9 mouse cellular contexts compared by ENCODE assay signal in the genomic region with DNA sequence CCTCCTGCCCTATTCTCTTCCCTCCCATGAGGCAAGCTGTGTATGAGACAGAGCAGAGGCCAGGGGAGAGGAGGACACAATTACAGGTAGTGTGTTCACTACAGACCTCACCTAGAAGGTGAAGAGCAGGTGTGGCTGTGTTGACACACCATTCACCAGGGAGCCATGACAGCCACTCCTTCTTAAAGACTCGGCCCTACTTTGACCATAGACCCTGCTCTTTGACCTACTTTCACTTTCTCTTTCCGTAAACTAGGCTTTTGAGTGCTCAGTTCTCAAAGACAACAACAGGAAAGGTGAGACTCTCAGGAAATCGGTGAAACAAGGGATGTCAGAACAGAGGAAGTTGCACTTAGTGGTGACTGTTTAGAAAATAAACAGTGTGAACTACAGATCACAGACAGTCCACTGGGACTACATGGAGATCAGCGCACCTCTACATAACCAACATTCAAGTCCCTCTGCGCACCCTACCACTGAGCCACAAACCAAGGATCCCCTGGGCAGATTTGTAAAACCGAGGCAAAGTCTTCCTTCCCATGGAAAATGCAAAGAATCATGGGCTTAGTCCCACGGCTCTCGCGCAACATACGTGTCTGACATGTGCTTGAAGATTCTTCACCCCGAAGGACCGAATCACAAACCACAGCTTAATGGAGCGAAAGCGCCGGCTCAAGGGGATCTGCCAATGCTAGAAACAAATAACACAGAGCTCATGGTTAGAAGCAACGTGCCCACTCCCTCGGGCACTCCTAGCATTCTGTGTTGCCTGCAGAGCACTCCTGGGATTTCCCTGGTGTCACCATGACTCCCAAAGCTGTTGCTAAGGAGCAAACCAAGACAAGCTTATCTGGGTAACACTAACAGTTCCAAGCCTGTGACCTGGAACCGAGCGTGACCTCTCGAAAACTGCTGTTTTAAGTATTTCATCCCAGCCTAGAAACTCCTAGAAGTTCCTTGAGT. TPM values are rescaled to one million over a fixed set of nuclear protein-coding genes. Genes with fewer than 3 reads are reported as not detected.
A peak's percentile ranks its signal among the peaks of the same experiment; 100 is the strongest.
DNase-seq lines count a peak whose midpoint lies in the region; ATAC-seq and TF ChIP-seq lines count a peak whose summit lies in the region.
"Had no signal": no experiment of that assay in that cellular context is flagged by ENCODE, and none has a peak within 500 bp of the region (broad histone marks: within the 10 kb centered on the region; RNA-seq: fewer than 3 reads in every experiment).

No protein-coding gene starts in this region.

- H3K4me3 ChIP-seq in kidney, adult 2 months (ENCODE audit: insufficient read depth, low read depth, low read length), result no peak overlapping the region
- H3K4me3 ChIP-seq in lung, postnatal 0 days (ENCODE audit: low read depth, low read length), result no peak overlapping the region
- no peak overlapping the region for H3K4me3 ChIP-seq in midbrain, embryonic 14.5 days (replicated peaks; ENCODE audit: low read depth, low read length)
- H3K4me3 ChIP-seq in forebrain, embryonic 15.5 days, result no peak overlapping the region
- H3K4me3 ChIP-seq: myocyte had no signal

- peak; percentile 79 for ATAC-seq in activated CD4-positive, CD25-positive, alpha-beta regulatory T cell, adult 4 months
- peak; percentile 74 for ATAC-seq in lung, postnatal 0 days
- no peak for ATAC-seq in midbrain, embryonic 14.5 days (ENCODE audit: low FRiP score, low TSS enrichment)
- no peak for ATAC-seq in forebrain, embryonic 15.5 days (replicated peaks)

- TF ChIP-seq EP300 in lung, postnatal 0 days (IDR thresholded peaks at IDR 0.05), result peak; percentile 51; the same call in 1 of the 2 replicates

- peak overlapping the region; percentile 32; the same call in 1 of the 2 replicates for H3K27ac ChIP-seq in kidney, adult 2 months (ENCODE audit: insufficient read depth, low read depth, low read length)
- H3K27ac ChIP-seq in lung, postnatal 0 days (ENCODE audit: low read length), result peak overlapping the region; percentile 51
- no peak overlapping the region for H3K27ac ChIP-seq in midbrain, embryonic 14.5 days (replicated peaks; ENCODE audit: low read depth, low read length)
- no peak overlapping the region for H3K27ac ChIP-seq in forebrain, embryonic 15.5 days (replicated peaks)

- 62% methylated on average over 20 of the region's 20 CpGs for WGBS in kidney, adult 2 months
- 68% methylated on average over 20 of the region's 20 CpGs for WGBS in lung, postnatal 0 days
- 74% methylated on average over 20 of the region's 20 CpGs for WGBS in midbrain, embryonic 14.5 days
- WGBS in forebrain, embryonic 15.5 days, result 86% methylated on average over 20 of the region's 20 CpGs

- H3K4me1 ChIP-seq in kidney, adult 2 months (ENCODE audit: control insufficient read depth, insufficient read depth, low read length), result peaks cover 9% of the 10 kb centered on the region; the same call in 1 of the 2 replicates
- no peaks in the 10 kb centered on the region for H3K4me1 ChIP-seq in lung, postnatal 0 days (ENCODE audit: insufficient read depth, low read depth, low read length)
- H3K4me1 ChIP-seq in midbrain, embryonic 14.5 days (ENCODE audit: control insufficient read depth, insufficient read depth, low read length), result no peaks in the 10 kb centered on the region
- peaks cover 5% of the 10 kb centered on the region; the same call in 1 of the 2 replicates for H3K4me1 ChIP-seq in forebrain, embryonic 15.5 days

- no peak for TF ChIP-seq CTCF in kidney, adult 2 months (conservative IDR thresholded peaks at IDR 0.05; ENCODE audit: insufficient read depth, insufficient read length, low read depth, low read length)
- no peak for TF ChIP-seq CTCF in lung, postnatal 0 days (IDR thresholded peaks at IDR 0.05)

- no peaks in the 10 kb centered on the region for H3K9me3 ChIP-seq in lung, postnatal 0 days (ENCODE audit: low read length)
- no peaks in the 10 kb centered on the region for H3K9me3 ChIP-seq in midbrain, embryonic 14.5 days (ENCODE audit: control insufficient read depth, low read length)
- H3K9me3 ChIP-seq in forebrain, embryonic 15.5 days, result no peaks in the 10 kb centered on the region

- H3K4me2 ChIP-seq in lung, postnatal 0 days (replicated peaks; ENCODE audit: low read depth, low read length), result peak overlapping the region; percentile 3; the same call in 1 of the 2 replicates
- H3K4me2 ChIP-seq in midbrain, embryonic 14.5 days (ENCODE audit: low read length), result no peak overlapping the region
- no peak overlapping the region for H3K4me2 ChIP-seq in forebrain, embryonic 15.5 days (replicated peaks)

- H3K9ac ChIP-seq in lung, postnatal 0 days (replicated peaks; ENCODE audit: low read depth), result no peak overlapping the region
- H3K9ac ChIP-seq in midbrain, embryonic 14.5 days (replicated peaks; ENCODE audit: low read length), result no peak overlapping the region
- H3K9ac ChIP-seq in forebrain, embryonic 15.5 days (replicated peaks), result no peak overlapping the region

- DNase-seq in kidney, adult 2 months, result peak; percentile 51
- DNase-seq in kidney, adult 11 months, result no peak
- DNase-seq in B cell, adult 2 months, result peak; percentile 19 to 28
- peak; percentile 75 for DNase-seq in lung, postnatal 0 days (ENCODE audit: low spot score)
- no peak for DNase-seq in midbrain, embryonic 14.5 days
- DNase-seq in gastrocnemius, adult 18-20 months (ENCODE audit: low spot score), result no peak

- no peaks in the 10 kb centered on the region for H3K27me3 ChIP-seq in kidney, adult 2 months (replicated peaks; ENCODE audit: control insufficient read depth, insufficient read depth, low read length)
- H3K27me3 ChIP-seq in lung, postnatal 0 days (replicated peaks; ENCODE audit: insufficient read depth, low read length), result no peaks in the 10 kb centered on the region
- H3K27me3 ChIP-seq in midbrain, embryonic 14.5 days (ENCODE audit: control insufficient read depth, insufficient read depth, low read length), result no peaks in the 10 kb centered on the region
- H3K27me3 ChIP-seq in forebrain, embryonic 15.5 days, result no peaks in the 10 kb centered on the region

- no peaks in the 10 kb centered on the region for H3K36me3 ChIP-seq in kidney, adult 2 months (ENCODE audit: control insufficient read depth, insufficient read depth, low read length)
- no peaks in the 10 kb centered on the region for H3K36me3 ChIP-seq in lung, postnatal 0 days (ENCODE audit: insufficient read depth, low read length)
- no peaks in the 10 kb centered on the region for H3K36me3 ChIP-seq in midbrain, embryonic 14.5 days (ENCODE audit: control insufficient read depth, insufficient read depth, low read length)
- H3K36me3 ChIP-seq in forebrain, embryonic 15.5 days, result no peaks in the 10 kb centered on the region

- TF ChIP-seq POLR2A in kidney, adult 2 months (IDR thresholded peaks at IDR 0.05; ENCODE audit: low read depth, low read length), result no peak

RNA-seq across cellular contexts. Expression of gene Hdc, which starts 21.5 kb away (rescaled TPM):
- polyA plus RNA-seq in kidney, adult 2 months (2012; rRNA removed), result 8.1 and 11.7 TPM in 2 replicates
- polyA plus RNA-seq in activated CD4-positive, CD25-positive, alpha-beta regulatory T cell, adult 4 months (2017; shearing (Covaris generic)), result 1 to 10 TPM in 1 of 2 experiments, under 1 TPM in 1; 0.19 to 1.2 TPM
- 35.2 and 41.5 TPM in 2 replicates for polyA plus RNA-seq in lung, postnatal 0 days (2015; fragmentation: Nextera tagmentation; extraction: Ambion mirVana)
- polyA plus RNA-seq in midbrain, embryonic 14.5 days (2014; fragmentation: Nextera tagmentation; extraction: Ambion mirVana), result 0.43 and 0.68 TPM in 2 replicates
- polyA plus RNA-seq in forebrain, embryonic 15.5 days (2015; fragmentation: Nextera tagmentation; extraction: Ambion mirVana), result 1.4 and 2.4 TPM in 2 replicates
- under 1 TPM; 0.68 to 0.69 TPM for total RNA-seq in gastrocnemius, adult 18-20 months (2021)

RNA-seq across cellular contexts. Expression of gene Slc27a2, which starts 45.4 kb away (rescaled TPM):
- 1,333 and 1,911 TPM in 2 replicates for polyA plus RNA-seq in kidney, adult 2 months (2012; rRNA removed)
- not detected for polyA plus RNA-seq in activated CD4-positive, CD25-positive, alpha-beta regulatory T cell, adult 4 months (2017; shearing (Covaris generic))
- 1.0 and 1.2 TPM in 2 replicates for polyA plus RNA-seq in lung, postnatal 0 days (2015; fragmentation: Nextera tagmentation; extraction: Ambion mirVana)
- 9.6 and 10.5 TPM in 2 replicates for polyA plus RNA-seq in midbrain, embryonic 14.5 days (2014; fragmentation: Nextera tagmentation; extraction: Ambion mirVana)
- 4.3 and 4.5 TPM in 2 replicates for polyA plus RNA-seq in forebrain, embryonic 15.5 days (2015; fragmentation: Nextera tagmentation; extraction: Ambion mirVana)
- under 1 TPM; 0.66 to 0.78 TPM for total RNA-seq in gastrocnemius, adult 18-20 months (2021)
- polyA plus RNA-seq: myocyte had no signal

Comparison
In these comparisons a context has a peak if more than half of its experiments do, and no peak if none do; other contexts are left out.
1. DNase-seq: peak in kidney, adult 2 months (single experiment), B cell, adult 2 months (2 of 2) and lung, postnatal 0 days (single experiment); none in kidney, adult 11 months (single experiment), midbrain, embryonic 14.5 days (single experiment) and gastrocnemius, adult 18-20 months (single experiment).
2. H3K27ac ChIP-seq: peak in kidney, adult 2 months (single experiment) and lung, postnatal 0 days (single experiment); none in midbrain, embryonic 14.5 days (single experiment) and forebrain, embryonic 15.5 days (single experiment).
3. ATAC-seq: peak in activated CD4-positive, CD25-positive, alpha-beta regulatory T cell, adult 4 months (single experiment) and lung, postnatal 0 days (single experiment); none in midbrain, embryonic 14.5 days (single experiment) and forebrain, embryonic 15.5 days (single experiment).
4. RNA of gene Slc27a2, which starts 45.4 kb away (polyA plus RNA-seq): 1,333 to 1,911 TPM in kidney, adult 2 months; 9.6 to 10.5 TPM in midbrain, embryonic 14.5 days, 4.3 to 4.5 TPM in forebrain, embryonic 15.5 days, 1.0 to 1.2 TPM in lung, postnatal 0 days and not detected in activated CD4-positive, CD25-positive, alpha-beta regulatory T cell, adult 4 months; every median in the first group is over 100 times any median in the second.